Mouse (Mus musculus) cortical plate, adult 2 months (tissue): ENCODE measurements around the gene Trpc4ap.
A peak's percentile ranks its signal among the peaks of the same experiment; 100 is the strongest.

Experiments
- CTCF ChIP-seq: fragments of 200-500 bp; IDR thresholded peaks from 2 replicates; pipeline ENCODE4 v1.5.1; 2011; ENCODE audit warnings: mild to moderate bottlenecking, control low read depth, low read length; ENCODE audit not compliant: insufficient read depth; ENCODE audit errors: extremely low read depth
- POLR2A ChIP-seq: fragments of 200-500 bp; IDR thresholded peaks from 2 replicates; pipeline ENCODE4 v1.6.1; 2011; ENCODE audit warnings: mild to moderate bottlenecking, low read length, control low read depth; ENCODE audit not compliant: insufficient read depth; ENCODE audit errors: extremely low read depth

DNA sequence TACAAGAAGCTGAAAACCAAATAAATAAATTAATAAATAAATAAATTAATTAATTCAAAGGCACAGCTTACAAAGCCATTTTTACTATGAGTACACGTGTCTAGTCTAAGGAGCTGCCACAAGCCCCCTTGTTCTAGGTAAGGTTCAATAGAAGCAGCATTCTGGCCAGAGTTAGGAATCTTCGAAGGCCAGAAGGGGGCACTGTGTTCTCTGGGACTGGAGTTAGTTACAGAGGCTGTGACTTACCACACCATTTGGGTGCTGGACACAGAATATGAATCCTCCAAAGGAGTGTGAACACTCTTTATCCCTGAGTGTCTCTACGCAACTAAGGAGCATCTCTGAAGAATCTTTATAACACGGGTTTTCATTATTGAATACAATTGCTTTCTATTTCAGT, 23.7 kb downstream of the Trpc4ap start:
- TF ChIP-seq POLR2A (no peak), CTCF (peak; percentile 29; the same call in 1 of the 2 replicates)
